Mouse (Mus musculus) kidney, adult 2 months (tissue): ENCODE results near the gene Ypel2. TPM values are rescaled to one million over a fixed set of nuclear protein-coding genes. Genes with fewer than 3 reads are reported as not detected.
A peak's percentile ranks its signal among the peaks of the same experiment; 100 is the strongest.

Experiments
- DNase-seq: peaks from one replicate; pipeline ENCODE4 v3.0.0; 2021
- H3K27ac ChIP-seq: fragments of 200-500 bp; 2 replicates; pipeline ENCODE4 v1.5.1; 2012; ENCODE audit warnings: low read depth, low read length, control low read depth, inconsistent platforms; ENCODE audit not compliant: insufficient read depth
- H3K27me3 ChIP-seq: fragments of 200-500 bp; replicated peaks from 2 replicates; pipeline ENCODE4 v1.6.1; 2012; ENCODE audit warnings: mild to moderate bottlenecking, moderate library complexity, low read length, inconsistent platforms; ENCODE audit not compliant: control insufficient read depth, insufficient read depth
- H3K36me3 ChIP-seq: fragments of 200-500 bp; 2 replicates; pipeline ENCODE4 v1.6.1; 2012; ENCODE audit warnings: mild to moderate bottlenecking, moderate library complexity, low read length, inconsistent platforms; ENCODE audit not compliant: control insufficient read depth, insufficient read depth
- H3K4me1 ChIP-seq: fragments of 200-500 bp; 2 replicates; pipeline ENCODE4 v1.6.1; 2011; ENCODE audit warnings: low read length; ENCODE audit not compliant: control insufficient read depth, insufficient read depth
- H3K4me3 ChIP-seq: fragments of 200-500 bp; 2 replicates; pipeline ENCODE4 v1.5.1; 2011; ENCODE audit warnings: mild to moderate bottlenecking, low read depth, low read length, control low read depth; ENCODE audit not compliant: insufficient read depth
- CTCF ChIP-seq: fragments of 200-500 bp; conservative IDR thresholded peaks from 2 replicates; pipeline ENCODE4 v1.5.1; 2011; ENCODE audit warnings: low read depth, mild to moderate bottlenecking, control low read depth, low read length, moderate library complexity, mixed read lengths; ENCODE audit not compliant: insufficient read depth, insufficient read length
- POLR2A ChIP-seq: fragments of 200-500 bp; IDR thresholded peaks from one replicate; pipeline ENCODE4 v1.6.1; 2011; ENCODE audit warnings: low read depth, low read length, control low read depth
- whole genome bisulfite sequencing: fragments of 180-500 bp; shearing (Covaris S2); methylation state at CpG from one replicate; pipeline ENCODE4 v1.1.7; 2018; 5-methylcytosine and 5-hydroxymethylcytosine counted together
- polyA plus RNA-seq: library from polyadenylated mRNA; depleted of rRNA; stranded (reverse); fragments of >200 nt; gene quantifications from 2 replicates; pipeline ENCODE4 v1.2.3, GENCODE M21; 2012

The Ypel2 gene
- polyA plus RNA-seq, 1 experiment: 4.7 TPM

- TF ChIP-seq POLR2A (no peak), CTCF (no peak)
- Histone ChIP-seq H3K36me3 (no peaks in the 10 kb centered on the region), H3K27ac (no peak overlapping the region), H3K27me3 (no peaks in the 10 kb centered on the region), H3K4me1 (peaks cover 4% of the 10 kb centered on the region; the same call in 1 of the 2 replicates), H3K4me3 (no peak overlapping the region)
- WGBS: 55% methylated on average over 5 of the region's 5 CpGs
- no peak for DNase-seq
These were observed 12.2 kb downstream of the Ypel2 start for GRCm38 (mm10) chr11:86981229-86981791.

GRCm38 (mm10) chr11:86980526-86980925, 13.0 kb downstream of the Ypel2 start:
- Histone ChIP-seq H3K36me3 (no peaks in the 10 kb centered on the region), H3K27ac (no peak overlapping the region), H3K4me3 (no peak overlapping the region), H3K4me1 (peaks cover 10% of the 10 kb centered on the region; the same call in 1 of the 2 replicates), H3K27me3 (no peaks in the 10 kb centered on the region)
- 92% methylated on average over 6 of the region's 6 CpGs for WGBS
- no peak for DNase-seq
- TF ChIP-seq CTCF: no peak
- no peak for TF ChIP-seq POLR2A

- no peak for DNase-seq
- 58% methylated on average over 7 of the region's 7 CpGs for WGBS
These were observed 13.7 kb downstream of the Ypel2 start for GRCm38 (mm10) chr11:86979799-86980198.

GRCm38 (mm10) chr11:86977242-86977641, 16.3 kb downstream of the Ypel2 start:
- H3K4me1 ChIP-seq: peaks cover 23% of the 10 kb centered on the region
- H3K27me3 ChIP-seq: no peaks in the 10 kb centered on the region
- H3K4me3 ChIP-seq: no peak overlapping the region
- 92% methylated on average over 5 of the region's 5 CpGs for WGBS
- no peak overlapping the region for H3K27ac ChIP-seq
- DNase-seq: no peak
- no peaks in the 10 kb centered on the region for H3K36me3 ChIP-seq
- TF ChIP-seq POLR2A: no peak
- TF ChIP-seq CTCF: no peak

More at GRCm38 (mm10) chr11:86979799-86980198, 13.7 kb downstream of the Ypel2 start:
- no peaks in the 10 kb centered on the region for H3K36me3 ChIP-seq
- no peak overlapping the region for H3K4me3 ChIP-seq
- TF ChIP-seq CTCF (no peak), POLR2A (no peak)
- H3K27ac ChIP-seq: no peak overlapping the region
- no peaks in the 10 kb centered on the region for H3K27me3 ChIP-seq
- peaks cover 14% of the 10 kb centered on the region; the same call in 1 of the 2 replicates for H3K4me1 ChIP-seq

GRCm38 (mm10) chr11:86974401-86974800, 19.1 kb downstream of the Ypel2 start:
- TF ChIP-seq POLR2A: no peak
- TF ChIP-seq CTCF: no peak
- Histone ChIP-seq H3K4me3 (no peak overlapping the region), H3K27ac (no peak overlapping the region), H3K4me1 (peaks cover 20% of the 10 kb centered on the region), H3K27me3 (no peaks in the 10 kb centered on the region), H3K36me3 (no peaks in the 10 kb centered on the region; the same call in 1 of the 2 replicates)
- WGBS: 88% methylated on average over 3 of the region's 3 CpGs
- no peak for DNase-seq

- Histone ChIP-seq H3K4me1 (peaks cover 25% of the 10 kb centered on the region), H3K27ac (0 out of 2 replicates have a peak overlapping the region, but pooled peaks have one; percentile 24), H3K27me3 (no peaks in the 10 kb centered on the region), H3K36me3 (no peaks in the 10 kb centered on the region; the same call in 1 of the 2 replicates), H3K4me3 (no peak overlapping the region)
- TF ChIP-seq CTCF (peak; percentile 34), POLR2A (no peak)
- WGBS: 27% methylated on average over 5 of the region's 5 CpGs
- peak; percentile 82 for DNase-seq
These were observed 20.3 kb downstream of the Ypel2 start for GRCm38 (mm10) chr11:86973255-86973654.

GRCm38 (mm10) chr11:86971057-86971753, 22.3 kb downstream of the Ypel2 start:
- Histone ChIP-seq H3K27me3 (no peaks in the 10 kb centered on the region), H3K4me1 (peaks cover 27% of the 10 kb centered on the region), H3K4me3 (no peak overlapping the region), H3K36me3 (no peaks in the 10 kb centered on the region; the same call in 1 of the 2 replicates), H3K27ac (no peak overlapping the region)
- no peak for TF ChIP-seq POLR2A
- TF ChIP-seq CTCF: no peak
- DNase-seq: no peak
- 76% methylated on average over 7 of the region's 7 CpGs for WGBS
